Mouse (Mus musculus) megakaryocyte, embryonic 14.5 days (primary cell): ENCODE results near the gene Asprv1.

Experiments
- FLI1 ChIP-seq: IDR thresholded peaks from 2 replicates; pipeline ENCODE4 v1.6.1; 2012; ENCODE audit warnings: low read length, inconsistent platforms, mixed read lengths
- GATA1 ChIP-seq: IDR thresholded peaks from 3 replicates; pipeline ENCODE4 v1.6.1; 2012; ENCODE audit warnings: mixed read lengths, low read length, inconsistent platforms, borderline replicate concordance

DNA sequence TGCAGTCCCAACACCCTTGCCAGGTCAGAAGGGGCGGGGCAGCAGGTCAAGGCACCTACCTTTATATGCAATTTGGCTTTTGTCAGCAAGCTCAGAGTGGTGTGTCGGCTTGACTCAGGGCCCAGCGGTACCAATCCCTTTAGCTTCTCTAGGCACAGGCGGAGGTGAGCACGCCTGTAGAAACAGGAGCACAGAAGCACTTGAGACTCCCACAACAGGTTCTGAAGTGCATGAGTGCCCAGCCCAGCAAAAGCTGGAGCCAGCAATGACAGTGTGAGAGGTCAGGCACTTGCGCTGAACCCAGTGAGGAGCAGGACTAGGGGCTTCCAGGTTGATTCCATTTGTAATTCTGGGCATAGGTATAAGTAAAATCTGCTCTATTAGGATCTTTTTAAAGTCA, 25.1 kb downstream of the Asprv1 start:
- TF ChIP-seq FLI1 = no peak
- TF ChIP-seq GATA1 = no peak
